Mouse (Mus musculus): ENCODE data around the gene Edem2.
"Not testable (repeated sequence)": the region's sequence is repeated elsewhere in the genome, so short reads cannot be mapped to it uniquely, and the experiment has no call there.

The Edem2 gene

GRCm38 (mm10) chr2:155735766-155736165 lies 6.5 kb upstream of the Edem2 start, which contains the start of gene Gm17581:
Gene Gm17581, minus strand, starts transcription at chr2:155735866.
- not testable (repeated sequence) for DNase-seq

DNA sequence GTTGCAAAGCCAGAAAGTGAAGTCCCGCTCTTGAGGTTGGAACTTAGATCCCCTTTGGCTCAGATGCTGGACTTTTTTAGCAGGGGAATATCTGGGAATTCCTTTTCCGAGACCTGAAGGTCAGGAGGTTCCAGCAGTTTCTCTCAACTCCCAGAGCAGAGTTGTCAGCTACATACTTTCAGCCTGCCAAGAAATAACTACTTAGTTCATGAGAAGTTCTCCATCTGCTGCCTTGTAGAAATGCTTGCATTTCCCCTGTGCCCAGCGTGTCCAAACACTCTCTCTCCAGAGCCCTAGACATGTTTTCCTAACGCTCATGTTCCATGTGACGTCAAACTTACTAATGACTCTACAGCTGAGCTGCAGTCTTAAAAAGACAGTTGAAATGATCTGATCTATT lies 5.8 kb upstream of the Edem2 start:
- DNase-seq: no peak

DNA sequence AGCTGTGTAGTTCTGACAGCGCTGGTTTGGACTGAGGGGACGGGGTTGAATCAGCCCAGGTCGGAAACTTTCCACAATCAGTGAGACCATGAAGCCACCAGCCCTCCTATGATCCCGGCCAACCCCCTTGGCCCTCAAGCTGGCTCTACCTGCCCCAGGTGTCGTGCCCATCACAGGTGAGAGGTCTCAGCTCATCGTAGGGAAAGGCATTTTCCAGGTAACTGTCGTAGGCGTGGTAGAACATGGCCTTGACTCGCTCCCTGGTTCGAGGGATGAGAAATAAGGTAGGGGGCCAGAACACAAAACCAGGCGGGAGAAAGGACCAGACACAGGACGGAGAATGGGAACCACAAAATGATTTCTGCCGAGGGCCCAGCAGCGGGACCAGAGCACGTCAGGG lies 533 bp downstream of the Edem2 start:
- DNase-seq: no peak

GRCm38 (mm10) chr2:155727764-155728395 lies 1.4 kb downstream of the Edem2 start:
- DNase-seq: no peak

DNA sequence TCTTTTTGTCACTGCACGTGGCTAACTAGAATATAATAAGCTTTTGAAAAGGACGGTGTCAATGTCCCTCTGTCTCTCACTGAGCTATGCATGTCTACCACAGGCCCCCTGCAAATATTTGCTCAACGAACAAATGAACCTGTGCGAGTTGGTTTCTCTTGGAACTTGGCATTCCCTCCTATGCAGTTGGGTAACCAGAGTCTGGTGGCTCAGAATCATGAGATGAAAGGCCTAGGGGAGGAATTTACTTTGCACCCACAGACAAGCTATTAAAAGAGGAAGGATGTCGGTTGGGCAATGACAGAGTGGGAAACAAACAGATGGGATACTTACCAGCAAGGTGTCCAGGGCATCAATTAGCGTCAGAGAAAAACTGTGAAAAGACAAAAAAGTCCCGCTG lies 3.0 kb downstream of the Edem2 start:
- DNase-seq: no peak

GRCm38 (mm10) chr2:155724526-155724925 lies 4.7 kb downstream of the Edem2 start:
- no peak for DNase-seq

DNA sequence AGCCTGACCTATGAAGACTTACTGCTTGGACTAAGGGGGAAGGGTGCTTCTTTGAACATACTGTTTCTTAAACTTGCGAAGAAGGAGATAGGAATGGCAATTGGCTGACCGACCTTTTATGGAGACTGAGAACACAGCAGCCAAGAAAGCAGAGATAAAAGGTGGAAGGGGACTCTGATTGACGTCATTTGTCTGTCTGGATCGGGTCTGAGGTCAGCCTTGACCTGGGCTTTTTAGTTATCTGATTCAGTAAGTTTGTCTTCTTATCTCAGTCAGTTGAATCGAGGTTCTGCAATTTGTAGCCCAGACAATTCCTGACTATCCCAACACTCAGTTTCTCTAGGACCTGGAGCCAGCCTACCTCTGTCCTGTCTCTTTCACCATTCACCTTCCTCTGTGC lies 5.2 kb downstream of the Edem2 start:
- no peak for DNase-seq

- DNase-seq: no peak
These were observed 8.7 kb downstream of the Edem2 start for GRCm38 (mm10) chr2:155720585-155720984.

DNA sequence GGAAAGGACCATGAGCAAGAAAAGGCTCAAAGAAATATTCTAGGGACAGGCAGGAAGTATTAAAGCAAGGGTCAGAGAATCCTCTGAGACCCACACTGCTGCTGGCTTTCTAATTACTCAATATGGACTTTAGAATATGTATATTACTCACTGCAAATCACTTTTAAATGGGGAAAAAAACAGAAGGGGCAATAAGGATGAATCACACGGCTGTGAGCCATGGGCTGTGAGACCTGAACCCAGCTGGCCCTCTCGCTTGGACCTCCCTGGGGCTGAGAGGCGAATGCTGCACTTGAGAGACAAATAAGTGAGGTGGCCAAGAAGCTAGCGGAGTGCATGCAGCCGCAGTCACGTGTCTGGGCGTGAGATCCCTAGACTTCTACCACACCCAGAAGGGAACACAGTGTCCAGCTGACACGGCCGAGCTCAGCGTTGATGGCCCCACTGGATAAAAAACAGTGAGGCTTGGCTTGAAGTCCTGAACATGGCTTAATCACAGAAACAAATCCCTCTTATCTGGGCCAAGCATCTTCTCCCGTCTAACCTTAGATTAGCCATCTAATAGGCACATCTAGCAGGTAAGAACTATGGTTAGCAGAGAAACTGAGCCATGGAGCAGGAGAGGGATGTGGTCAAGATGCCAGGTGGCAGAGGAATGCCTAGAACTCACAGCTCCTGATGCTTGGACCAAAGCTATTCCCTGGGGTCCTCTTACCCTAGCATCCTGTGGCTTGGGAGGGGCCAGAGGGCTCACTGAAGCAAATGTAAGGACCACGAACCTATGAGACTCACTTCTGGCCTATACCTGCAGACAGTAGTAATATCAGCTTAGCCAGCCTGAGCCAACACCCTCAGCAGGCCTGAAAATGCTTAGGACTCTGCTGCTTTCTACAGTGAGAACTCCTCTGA lies 11.9 kb downstream of the Edem2 start:
- DNase-seq: no peak

GRCm38 (mm10) chr2:155710557-155710956 lies 18.7 kb downstream of the Edem2 start:
- DNase-seq: no peak

- no peak for DNase-seq
These were observed 22.0 kb downstream of the Edem2 start for GRCm38 (mm10) chr2:155707251-155707650.

GRCm38 (mm10) chr2:155703630-155704029 lies 25.6 kb downstream of the Edem2 start:
- no peak for DNase-seq

DNA sequence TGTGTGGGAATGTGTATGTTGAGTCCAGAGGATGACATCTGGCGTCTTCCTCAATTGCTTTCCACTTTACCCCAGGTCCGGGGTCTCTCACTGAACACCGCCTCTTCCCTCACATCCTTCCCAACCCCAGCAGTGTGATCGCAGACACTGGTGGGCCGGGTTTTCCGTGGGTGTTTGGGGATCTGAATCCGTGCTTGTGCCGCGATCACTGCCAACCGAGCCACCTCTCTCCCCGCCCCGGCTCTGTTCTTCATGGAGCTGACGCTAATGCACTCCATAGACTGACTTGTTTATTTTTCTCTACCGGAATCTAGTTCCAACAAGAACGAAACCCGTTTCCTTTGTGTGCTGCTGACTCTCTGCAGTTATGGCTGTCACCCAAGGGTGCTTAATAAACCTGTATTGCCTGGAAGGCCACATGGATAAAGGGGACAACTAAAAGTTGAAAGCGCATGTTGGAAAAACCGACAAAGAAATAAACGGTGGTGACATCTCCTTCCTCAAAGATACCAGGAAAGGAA lies 27.8 kb downstream of the Edem2 start:
- no peak for DNase-seq

- DNase-seq: not testable (repeated sequence)
These were observed 30.8 kb downstream of the Edem2 start for GRCm38 (mm10) chr2:155698443-155698842.

DNA sequence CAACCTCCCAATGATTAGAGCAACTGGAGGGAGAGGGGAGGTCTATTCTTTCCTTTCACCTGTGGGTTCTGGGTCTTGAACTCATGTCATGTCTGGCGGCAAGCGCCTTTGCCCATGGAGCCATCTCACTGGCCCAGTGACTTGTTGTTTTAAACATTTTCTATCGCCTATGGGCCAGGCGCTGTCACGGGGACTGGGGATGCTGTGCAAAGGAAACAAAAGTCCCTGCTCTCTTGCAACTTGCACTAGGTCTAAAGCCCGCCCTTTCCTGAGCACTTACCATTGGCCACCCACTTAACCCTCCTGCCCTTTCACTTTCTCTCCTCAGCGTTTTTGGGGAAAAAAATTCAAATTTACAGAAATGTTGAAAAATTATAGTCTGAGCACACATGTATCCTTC lies 32.4 kb downstream of the Edem2 start:
- no peak for DNase-seq

- peak; percentile 85 to 97 for DNase-seq
These were observed 33.1 kb downstream of the Edem2 start for GRCm38 (mm10) chr2:155696091-155696558.

DNA sequence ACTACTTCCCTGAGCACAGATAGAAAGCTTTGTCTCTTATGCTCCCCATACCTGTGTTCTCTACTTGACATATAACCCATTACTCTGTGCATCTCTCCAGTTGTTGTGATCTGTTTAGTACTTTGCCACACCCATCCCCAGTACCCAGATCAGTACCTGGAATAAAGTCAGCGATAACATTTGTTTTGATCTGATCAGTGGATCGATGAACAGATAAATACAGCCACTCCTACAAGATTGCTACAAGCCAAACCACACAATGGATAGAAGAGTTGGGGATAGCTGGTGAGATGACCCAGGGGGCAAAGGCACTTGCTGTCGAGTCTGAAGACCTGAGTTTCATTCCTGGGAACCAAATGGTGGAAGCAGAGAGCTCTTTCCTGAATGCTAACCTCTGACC lies 34.0 kb downstream of the Edem2 start:
- no peak for DNase-seq

- no peak for DNase-seq
These were observed 34.7 kb downstream of the Edem2 start for GRCm38 (mm10) chr2:155694564-155694963.

DNA sequence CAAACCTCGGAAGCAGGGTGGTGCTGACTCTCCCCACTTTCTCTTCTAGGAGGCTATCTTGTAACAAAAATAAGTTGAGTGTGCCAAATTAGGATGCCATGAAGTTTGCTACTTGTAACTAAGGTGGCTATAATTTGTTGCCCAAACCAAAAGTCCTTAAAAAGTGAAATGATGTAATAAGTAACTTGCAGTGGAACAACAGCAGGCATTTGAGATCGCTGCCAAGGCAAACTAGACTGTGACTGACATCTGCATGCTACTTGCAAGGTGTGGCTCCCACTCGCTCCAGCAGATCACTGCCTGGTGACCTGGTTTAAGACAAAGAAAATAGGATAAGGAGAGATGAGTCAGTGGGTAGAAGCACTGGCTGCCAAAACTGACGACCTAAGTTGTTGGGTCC lies 36.1 kb downstream of the Edem2 start:
- peak; percentile 20 to 29 for DNase-seq

DNA sequence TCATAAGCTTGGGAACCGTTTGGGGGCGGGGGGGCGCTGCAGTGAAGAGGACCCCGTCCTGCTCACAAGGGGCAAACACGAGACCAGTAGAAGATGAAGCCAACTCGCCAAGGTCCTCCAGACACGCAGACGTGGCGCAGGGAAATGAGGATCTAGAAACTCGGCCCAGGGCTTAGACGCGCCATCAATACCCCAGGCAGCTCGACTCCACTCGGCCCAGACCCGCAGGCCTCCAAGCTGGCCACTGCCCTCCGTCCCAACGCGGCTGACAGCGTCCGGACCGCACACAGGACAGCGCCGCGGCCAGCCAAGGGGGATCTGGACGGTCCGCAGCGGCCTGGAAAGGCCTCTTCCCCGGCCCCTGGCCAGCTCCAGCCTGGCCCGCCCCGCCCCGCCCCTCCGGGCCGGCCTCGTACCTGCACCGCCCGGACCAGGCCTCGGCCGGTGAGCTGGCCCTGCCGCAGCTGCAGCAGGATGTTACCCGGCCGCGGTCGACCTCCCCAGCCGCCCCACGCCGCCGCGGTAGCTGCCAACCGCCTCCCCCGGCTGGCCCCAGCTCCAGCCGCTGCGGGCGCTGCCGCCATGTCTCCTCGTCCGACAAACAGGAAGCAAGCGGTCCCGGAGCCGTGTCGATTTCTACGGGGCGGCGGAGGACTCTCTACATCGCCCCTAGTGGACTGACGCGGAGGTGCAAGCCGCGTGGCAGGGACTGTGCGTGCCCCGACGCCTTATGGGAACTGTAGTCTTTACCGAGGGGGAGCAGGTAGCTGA lies 37.4 kb downstream of the Edem2 start, which contains the start of gene Trpc4ap:
Gene Trpc4ap (minus strand): TSS at position 662 of the 771 bp plus-strand sequence.
- peak; percentile 96 to 97 for DNase-seq

DNA sequence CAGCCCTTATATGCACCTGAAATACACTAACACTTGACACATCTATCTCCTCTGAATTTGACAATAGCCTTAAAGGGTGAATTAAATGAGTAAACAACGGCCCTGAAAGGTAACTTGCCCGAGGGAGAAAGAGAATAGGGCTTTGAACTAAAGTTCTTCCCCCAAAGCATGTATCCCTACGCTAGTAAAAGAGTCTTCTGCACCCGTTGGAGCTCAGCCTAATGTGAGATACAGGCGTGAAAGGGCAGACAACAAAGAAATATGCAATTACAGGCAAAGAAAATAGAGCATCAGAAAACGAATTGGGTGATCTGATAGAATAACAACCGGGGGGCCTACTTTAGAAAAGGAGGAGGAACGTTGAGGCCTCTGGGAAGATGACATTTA lies 37.9 kb downstream of the Edem2 start:
- DNase-seq: no peak

GRCm38 (mm10) chr2:155689211-155689610 lies 40.1 kb downstream of the Edem2 start:
- no peak for DNase-seq

GRCm38 (mm10) chr2:155687746-155688145 lies 41.5 kb downstream of the Edem2 start:
- DNase-seq: no peak
